Mouse (Mus musculus) ES-E14 (cell line): ENCODE results near the gene Msantd2.

Experiments
- HCFC1 ChIP-seq: IDR thresholded peaks from 2 replicates; pipeline ENCODE4 v1.6.1; 2012; ENCODE audit warnings: low read length, inconsistent platforms, borderline replicate concordance; ENCODE audit not compliant: insufficient read depth
- MAFK ChIP-seq: IDR thresholded peaks from 2 replicates; pipeline ENCODE4 v1.6.1; 2014; ENCODE audit warnings: mild to moderate bottlenecking, low read depth, low read length, inconsistent platforms; ENCODE audit not compliant: insufficient read depth
- ZNF384 ChIP-seq: IDR thresholded peaks from 2 replicates; pipeline ENCODE4 v1.6.1; 2012; ENCODE audit warnings: low read depth, low read length, inconsistent platforms

- TF ChIP-seq HCFC1 (no peak), ZNF384 (no peak), MAFK (no peak)
Measured at GRCm38 (mm10) chr9:37567892-37568604, 78.9 kb downstream of the Msantd2 start.
